Mouse (Mus musculus): ENCODE measurements around the gene Epsti1. TPM values are rescaled to one million over a fixed set of nuclear protein-coding genes. Genes with fewer than 3 reads are reported as not detected.
A peak's percentile ranks its signal among the peaks of the same experiment; 100 is the strongest.
"Not testable (repeated sequence)": the region's sequence is repeated elsewhere in the genome, so short reads cannot be mapped to it uniquely, and the experiment has no call there.

Epsti1 gene
- polyA plus RNA-seq (2015; fragmentation: Nextera tagmentation; extraction: Ambion mirVana), result 0.42 and 0.70 TPM in 2 replicates

GRCm38 (mm10) chr14:77904171-77904762 is at the start of gene Epsti1:
Gene Epsti1, plus strand, starts transcription at chr14:77904239.
- no peaks in the 10 kb centered on the region for H3K9me3 ChIP-seq
- H3K9ac ChIP-seq, result no peak within 1 kb of the TSS
- no peak within 1 kb of the TSS for H3K4me3 ChIP-seq
- no peaks in the 10 kb centered on the region for H3K36me3 ChIP-seq
- no peaks in the 10 kb centered on the region for H3K4me1 ChIP-seq
- 66% methylated on average over 15 of the region's 15 CpGs for WGBS
- H3K4me2 ChIP-seq, result no peak within 1 kb of the TSS
- H3K27me3 ChIP-seq, result no peaks in the 10 kb centered on the region
- no peak within 1 kb of the TSS for H3K27ac ChIP-seq
- ATAC-seq (ENCODE audit: insufficient number of reproducible peaks, insufficient read depth, low FRiP score, low TSS enrichment, low read depth), result no peak

GRCm38 (mm10) chr14:77859894-77860293 is 44.1 kb upstream of the Epsti1 start:
- H3K9ac ChIP-seq, result no peak overlapping the region
- no peaks in the 10 kb centered on the region for H3K9me3 ChIP-seq
- no peak overlapping the region for H3K4me3 ChIP-seq
- WGBS, result 83% methylated on average over 1 of the region's 1 CpGs
- no peaks in the 10 kb centered on the region for H3K27me3 ChIP-seq
- H3K4me2 ChIP-seq, result no peak overlapping the region
- peaks cover 3% of the 10 kb centered on the region; the same call in 1 of the 2 replicates for H3K36me3 ChIP-seq
- H3K27ac ChIP-seq, result no peak overlapping the region
- ATAC-seq (ENCODE audit: insufficient number of reproducible peaks, insufficient read depth, low FRiP score, low TSS enrichment, low read depth), result no peak
- H3K4me1 ChIP-seq, result peaks cover 4% of the 10 kb centered on the region; the same call in 1 of the 2 replicates

- H3K27me3 ChIP-seq, result no peaks in the 10 kb centered on the region
- peaks cover 4% of the 10 kb centered on the region; the same call in 1 of the 2 replicates for H3K4me1 ChIP-seq
- WGBS, result 68% methylated on average over 5 of the region's 5 CpGs
- no peak overlapping the region for H3K27ac ChIP-seq
- no peak for ATAC-seq (ENCODE audit: insufficient number of reproducible peaks, insufficient read depth, low FRiP score, low TSS enrichment, low read depth)
- no peak overlapping the region for H3K9ac ChIP-seq
- no peak overlapping the region for H3K4me2 ChIP-seq
- H3K9me3 ChIP-seq, result no peaks in the 10 kb centered on the region
- peaks cover 3% of the 10 kb centered on the region; the same call in 1 of the 2 replicates for H3K36me3 ChIP-seq
- no peak overlapping the region for H3K4me3 ChIP-seq
Observed at GRCm38 (mm10) chr14:77860841-77861560, 43.0 kb upstream of the Epsti1 start.

GRCm38 (mm10) chr14:77864051-77864450 is 40.0 kb upstream of the Epsti1 start:
- H3K27ac ChIP-seq, result no peak overlapping the region
- no peaks in the 10 kb centered on the region for H3K36me3 ChIP-seq
- WGBS, result 80% methylated on average over 3 of the region's 3 CpGs
- peaks cover 4% of the 10 kb centered on the region; the same call in 1 of the 2 replicates for H3K4me1 ChIP-seq
- H3K9me3 ChIP-seq, result no peaks in the 10 kb centered on the region
- no peak overlapping the region for H3K4me3 ChIP-seq
- H3K4me2 ChIP-seq, result no peak overlapping the region
- no peaks in the 10 kb centered on the region for H3K27me3 ChIP-seq
- ATAC-seq (ENCODE audit: insufficient number of reproducible peaks, insufficient read depth, low FRiP score, low TSS enrichment, low read depth), result no peak
- no peak overlapping the region for H3K9ac ChIP-seq

GRCm38 (mm10) chr14:77864510-77864909 is 39.5 kb upstream of the Epsti1 start:
- Histone ChIP-seq H3K4me1 (peaks cover 4% of the 10 kb centered on the region; the same call in 1 of the 2 replicates), H3K27ac (no peak overlapping the region), H3K36me3 (no peaks in the 10 kb centered on the region), H3K27me3 (no peaks in the 10 kb centered on the region), H3K9ac (no peak overlapping the region), H3K4me3 (no peak overlapping the region), H3K9me3 (no peaks in the 10 kb centered on the region), H3K4me2 (no peak overlapping the region)
- WGBS, result 93% methylated on average over 6 of the region's 6 CpGs
- no peak for ATAC-seq (ENCODE audit: insufficient number of reproducible peaks, insufficient read depth, low FRiP score, low TSS enrichment, low read depth)

- peaks cover 4% of the 10 kb centered on the region; the same call in 1 of the 2 replicates for H3K4me1 ChIP-seq
- no peak overlapping the region for H3K27ac ChIP-seq
- H3K4me2 ChIP-seq, result no peak overlapping the region
- no peak overlapping the region for H3K9ac ChIP-seq
- H3K9me3 ChIP-seq, result no peaks in the 10 kb centered on the region
- no peak overlapping the region for H3K4me3 ChIP-seq
- WGBS, result 90% methylated on average over 5 of the region's 5 CpGs
- ATAC-seq (ENCODE audit: insufficient number of reproducible peaks, insufficient read depth, low FRiP score, low TSS enrichment, low read depth), result no peak
- peaks cover 3% of the 10 kb centered on the region for H3K36me3 ChIP-seq
- H3K27me3 ChIP-seq, result no peaks in the 10 kb centered on the region
Observed at GRCm38 (mm10) chr14:77867601-77868000, 36.4 kb upstream of the Epsti1 start.

GRCm38 (mm10) chr14:77870926-77871325 is 33.1 kb upstream of the Epsti1 start:
- Histone ChIP-seq H3K9ac (no peak overlapping the region), H3K4me2 (no peak overlapping the region), H3K4me1 (no peaks in the 10 kb centered on the region), H3K9me3 (no peaks in the 10 kb centered on the region), H3K27me3 (no peaks in the 10 kb centered on the region), H3K27ac (no peak overlapping the region), H3K4me3 (no peak overlapping the region), H3K36me3 (peaks cover 3% of the 10 kb centered on the region)
- WGBS, result 91% methylated on average over 3 of the region's 3 CpGs
- ATAC-seq (ENCODE audit: insufficient number of reproducible peaks, insufficient read depth, low FRiP score, low TSS enrichment, low read depth), result no peak

GRCm38 (mm10) chr14:77871380-77871975 is 32.6 kb upstream of the Epsti1 start:
- no peaks in the 10 kb centered on the region for H3K27me3 ChIP-seq
- H3K9ac ChIP-seq, result no peak overlapping the region
- peaks cover 3% of the 10 kb centered on the region for H3K36me3 ChIP-seq
- no peak overlapping the region for H3K4me2 ChIP-seq
- H3K4me3 ChIP-seq, result no peak overlapping the region
- 84% methylated on average over 6 of the region's 6 CpGs for WGBS
- no peak overlapping the region for H3K27ac ChIP-seq
- no peaks in the 10 kb centered on the region for H3K4me1 ChIP-seq
- H3K9me3 ChIP-seq, result no peaks in the 10 kb centered on the region
- ATAC-seq (ENCODE audit: insufficient number of reproducible peaks, insufficient read depth, low FRiP score, low TSS enrichment, low read depth), result no peak

- peak within 1 kb of the TSS; percentile 76 for H3K4me2 ChIP-seq
- ATAC-seq (ENCODE audit: insufficient number of reproducible peaks, insufficient read depth, low FRiP score, low TSS enrichment, low read depth), result peak; percentile 60
- no peaks in the 10 kb centered on the region for H3K9me3 ChIP-seq
- peak within 1 kb of the TSS; percentile 89 for H3K4me3 ChIP-seq
- H3K4me1 ChIP-seq, result no peaks in the 10 kb centered on the region
- H3K9ac ChIP-seq, result peak within 1 kb of the TSS; percentile 83
- peaks cover 3% of the 10 kb centered on the region for H3K36me3 ChIP-seq
- whole genome bisulfite sequencing, result 1% methylated on average over 44 of the region's 44 CpGs
- 0 out of 2 replicates have a peak within 1 kb of the TSS, but pooled peaks have one; percentile 4 for H3K27ac ChIP-seq
- H3K27me3 ChIP-seq, result no peaks in the 10 kb centered on the region
Observed at GRCm38 (mm10) chr14:77874304-77875241, 29.5 kb upstream of the Epsti1 start, which contains the start of gene Dnajc15. Gene Dnajc15, minus strand, starts transcription at chr14:77875125.

GRCm38 (mm10) chr14:77876199-77876598 is 27.8 kb upstream of the Epsti1 start:
- Histone ChIP-seq H3K36me3 (no peaks in the 10 kb centered on the region; the same call in 1 of the 2 replicates), H3K9ac (no peak overlapping the region), H3K4me1 (no peaks in the 10 kb centered on the region), H3K27ac (no peak overlapping the region), H3K4me2 (no peak overlapping the region), H3K4me3 (no peak overlapping the region), H3K27me3 (no peaks in the 10 kb centered on the region), H3K9me3 (no peaks in the 10 kb centered on the region)
- 100% methylated on average over 1 of the region's 1 CpGs for WGBS
- no peak for ATAC-seq (ENCODE audit: insufficient number of reproducible peaks, insufficient read depth, low FRiP score, low TSS enrichment, low read depth)

- not testable (repeated sequence) for H3K36me3 ChIP-seq; H3K9me3 ChIP-seq; H3K27me3 ChIP-seq; H3K4me2 ChIP-seq; H3K4me3 ChIP-seq; H3K27ac ChIP-seq; H3K4me1 ChIP-seq; H3K9ac ChIP-seq; ATAC-seq (ENCODE audit: insufficient number of reproducible peaks, insufficient read depth, low FRiP score, low TSS enrichment, low read depth)
- 93% methylated on average over 2 of the region's 2 CpGs for WGBS
Observed at GRCm38 (mm10) chr14:77877876-77878275, 26.2 kb upstream of the Epsti1 start.

Measured in embryonic facial prominence, embryonic 13.5 days (tissue).